Mouse (Mus musculus) kidney, embryonic 16.5 days (tissue): ENCODE measurements around the gene Sept11. TPM values are rescaled to one million over a fixed set of nuclear protein-coding genes. Genes with fewer than 3 reads are reported as not detected.

Experiments used
- ATAC-seq: fragments of 200-750 bp; cut with Nextera tagmentation; 2 replicates; pipeline ENCODE4 v1.8.0; 2017; ENCODE audit warnings: moderate TSS enrichment; ENCODE audit not compliant: low FRiP score, low TSS enrichment
- H3K27ac ChIP-seq: fragments of 300-500 bp; sonication (generic); 2 replicates; pipeline ENCODE4 v1.5.1; 2014; ENCODE audit warnings: low read length
- H3K27me3 ChIP-seq: fragments of 300-500 bp; sonication (generic); 2 replicates; pipeline ENCODE4 v1.6.1; 2014; ENCODE audit warnings: low read length, control low read depth, mixed read lengths; ENCODE audit not compliant: insufficient read depth
- H3K36me3 ChIP-seq: fragments of 300-500 bp; sonication (generic); 2 replicates; pipeline ENCODE4 v1.6.1; 2014; ENCODE audit warnings: low read length, control low read depth, mixed read lengths; ENCODE audit not compliant: insufficient read depth
- H3K4me1 ChIP-seq: fragments of 300-500 bp; sonication (generic); 2 replicates; pipeline ENCODE4 v1.6.1; 2014; ENCODE audit warnings: low read length, control low read depth, mixed read lengths; ENCODE audit not compliant: insufficient read depth
- H3K4me2 ChIP-seq: fragments of 300-500 bp; sonication (generic); replicated peaks from 2 replicates; pipeline ENCODE4 v1.6.1; 2014; ENCODE audit warnings: low read depth, low read length
- H3K4me3 ChIP-seq: fragments of 300-500 bp; sonication (generic); 2 replicates; pipeline ENCODE4 v1.5.1; 2014; ENCODE audit warnings: mild to moderate bottlenecking, low read length
- H3K9ac ChIP-seq: fragments of 300-500 bp; sonication (generic); replicated peaks from 2 replicates; pipeline ENCODE4 v1.6.1; 2014; ENCODE audit warnings: low read length
- H3K9me3 ChIP-seq: fragments of 300-500 bp; sonication (generic); 2 replicates; pipeline ENCODE4 v1.6.1; 2016; ENCODE audit warnings: low read length, control low read depth
- WGBS: fragments of 180-500 bp; shearing (Covaris S2); extraction: QIAGEN DNeasy Blood & Tissue Kit; methylation state at CpG from one replicate; pipeline ENCODE4 v1.1.7; 2014; 5-methylcytosine and 5-hydroxymethylcytosine counted together
- polyA plus RNA-seq: library from polyadenylated mRNA; unstranded; fragments of >200 nt; fragmentation: Nextera tagmentation; extraction: Ambion mirVana; gene quantifications from 2 replicates; pipeline ENCODE4 v1.2.1, GENCODE M21; 2015

Sept11 gene
- polyA plus RNA-seq, 1 experiment from 2014 or later = 216 TPM

DNA sequence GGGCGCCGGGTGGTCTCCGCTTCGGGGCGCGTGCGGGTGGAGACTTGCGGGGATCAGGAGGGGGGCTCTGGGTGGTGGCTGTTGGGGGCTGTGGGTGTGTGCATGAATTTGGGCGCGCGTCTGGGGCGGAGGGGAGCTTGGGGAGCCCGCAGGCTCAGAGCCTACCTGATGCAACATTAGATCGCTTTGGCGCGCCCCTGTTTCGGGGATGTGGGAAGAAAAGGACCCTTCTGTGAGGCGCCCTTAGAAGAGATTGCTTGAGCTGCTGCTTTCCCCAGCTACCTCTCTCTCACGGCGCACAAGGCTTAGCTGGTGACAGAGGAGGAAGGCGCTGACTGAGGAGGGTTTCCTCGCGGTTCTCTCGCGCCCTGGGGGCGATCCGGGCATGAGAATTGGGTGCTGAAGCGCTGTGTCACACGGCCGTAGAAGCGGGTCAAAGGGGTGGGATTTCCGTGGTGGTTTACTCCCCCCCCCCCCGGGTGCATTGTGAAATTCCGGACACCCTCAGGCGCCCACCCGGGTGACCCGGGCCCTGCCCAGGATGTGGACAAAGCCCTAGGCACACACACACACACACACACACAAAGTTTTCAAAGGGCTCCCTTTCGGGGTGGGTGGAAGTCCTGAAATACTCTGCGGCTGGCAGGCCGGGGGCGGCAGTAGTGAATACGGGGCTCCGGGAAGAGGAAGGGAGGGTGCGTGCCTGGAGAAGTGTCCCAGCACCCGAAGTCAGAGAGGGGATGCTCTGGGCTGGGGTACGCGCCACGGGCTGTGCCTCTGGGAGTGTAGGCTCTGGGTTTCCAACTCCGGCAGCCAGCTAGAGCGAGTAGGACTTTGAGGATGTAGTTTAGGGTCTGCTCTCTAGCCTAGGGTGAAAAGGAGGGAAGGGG is 646 bp downstream of the Sept11 start:
- H3K9me3 ChIP-seq = no peaks in the 10 kb centered on the region
- peak overlapping the region; percentile 92 for H3K4me2 ChIP-seq
- peaks cover 58% of the 10 kb centered on the region for H3K4me1 ChIP-seq
- H3K27ac ChIP-seq = peak overlapping the region; percentile 82
- H3K27me3 ChIP-seq = no peaks in the 10 kb centered on the region
- 0% methylated on average over 49 of the region's 50 CpGs for WGBS
- H3K9ac ChIP-seq = peak overlapping the region; percentile 87
- no peaks in the 10 kb centered on the region for H3K36me3 ChIP-seq
- ATAC-seq = peak; percentile 27
- peak overlapping the region; percentile 81 for H3K4me3 ChIP-seq

DNA sequence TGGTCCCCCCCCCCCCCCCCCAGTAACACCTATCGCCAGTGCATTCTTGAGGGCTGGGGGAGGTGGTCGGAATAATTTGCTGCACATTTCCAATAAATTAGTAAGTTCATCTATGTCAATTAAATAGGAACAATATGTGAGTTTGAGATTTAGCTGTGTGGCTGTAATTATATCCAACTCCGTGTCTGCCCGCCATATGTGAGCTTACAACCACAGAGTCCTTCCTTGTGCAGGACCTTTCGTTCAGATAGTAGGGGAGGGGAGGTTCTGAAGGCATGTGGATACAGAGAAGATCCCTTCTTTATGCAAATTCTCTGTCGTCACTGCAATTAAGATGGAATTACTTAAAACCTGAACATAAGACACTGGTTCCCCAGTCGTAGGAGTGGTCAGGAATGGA is 2.1 kb downstream of the Sept11 start:
- ATAC-seq = no peak
- Histone ChIP-seq H3K4me3 (peak overlapping the region; percentile 81), H3K27me3 (no peaks in the 10 kb centered on the region), H3K27ac (0 out of 2 replicates have a peak overlapping the region, but pooled peaks have one; percentile 12), H3K36me3 (no peaks in the 10 kb centered on the region), H3K4me2 (peak overlapping the region; percentile 92), H3K9ac (peak overlapping the region; percentile 87), H3K9me3 (no peaks in the 10 kb centered on the region), H3K4me1 (peaks cover 71% of the 10 kb centered on the region)
- WGBS = 39% methylated on average over 7 of the region's 7 CpGs

DNA sequence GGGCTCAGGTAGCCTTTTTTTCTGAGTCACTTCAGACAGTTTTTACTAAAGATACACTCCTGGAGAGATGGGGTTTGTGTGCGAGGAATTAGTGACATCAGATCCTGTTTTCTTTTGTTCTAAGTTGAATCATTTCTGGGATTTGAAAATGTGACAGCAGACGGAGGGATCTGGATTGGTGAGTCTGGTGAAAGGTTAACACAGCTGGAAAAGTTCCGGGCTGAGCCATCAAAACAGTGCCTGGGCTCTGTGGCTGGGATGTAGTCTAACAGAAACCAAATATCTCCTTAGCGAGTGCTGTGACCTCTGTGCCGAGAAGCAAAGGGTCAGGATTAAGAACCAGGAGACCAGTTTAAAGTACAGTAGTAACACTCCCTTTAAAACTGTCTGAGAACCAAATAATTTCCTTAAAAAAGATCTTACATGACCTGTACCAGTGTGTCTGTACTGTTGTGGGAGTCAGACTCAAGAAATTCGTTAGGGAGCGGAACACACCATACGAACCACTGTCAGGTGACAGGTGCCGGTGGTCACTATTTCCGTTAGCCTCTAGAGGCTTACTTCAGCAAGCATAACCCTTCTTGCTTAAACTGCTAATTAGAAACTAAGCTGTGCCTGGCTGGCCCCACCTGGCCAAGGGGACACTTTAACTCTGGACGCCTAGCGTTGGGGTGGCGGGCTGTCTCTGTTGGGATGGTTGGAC is 4.1 kb downstream of the Sept11 start:
- Histone ChIP-seq H3K9ac (peak overlapping the region; percentile 46), H3K4me1 (peaks cover 74% of the 10 kb centered on the region), H3K27ac (peak overlapping the region; percentile 35; the same call in 1 of the 2 replicates), H3K9me3 (no peaks in the 10 kb centered on the region), H3K4me2 (peak overlapping the region; percentile 92), H3K4me3 (peak overlapping the region; percentile 5; the same call in 1 of the 2 replicates), H3K27me3 (no peaks in the 10 kb centered on the region), H3K36me3 (no peaks in the 10 kb centered on the region)
- no peak for ATAC-seq
- 42% methylated on average over 13 of the region's 13 CpGs for WGBS

DNA sequence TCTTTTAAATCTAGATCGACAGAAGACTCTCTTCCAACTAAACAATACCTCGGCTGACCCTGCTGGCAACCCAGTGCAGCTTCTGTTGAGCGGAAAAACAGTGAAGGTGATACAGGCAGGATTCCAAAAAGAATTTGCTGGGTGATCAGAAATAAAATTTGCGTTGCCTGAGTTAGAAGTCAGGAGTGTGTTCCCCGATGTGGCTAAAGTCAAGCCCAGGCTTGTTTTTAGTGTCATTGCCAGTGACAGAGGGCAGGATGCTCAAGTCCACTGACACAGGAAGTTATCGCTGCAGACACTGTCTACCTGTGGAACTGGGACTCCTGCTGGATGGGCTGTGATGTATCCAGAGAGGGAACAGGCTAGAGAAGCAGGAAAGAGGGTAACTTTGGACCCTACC is 5.0 kb downstream of the Sept11 start:
- Histone ChIP-seq H3K4me1 (peaks cover 79% of the 10 kb centered on the region), H3K4me3 (no peak overlapping the region), H3K27ac (peak overlapping the region; percentile 3; the same call in 1 of the 2 replicates), H3K27me3 (no peaks in the 10 kb centered on the region), H3K9ac (no peak overlapping the region), H3K36me3 (no peaks in the 10 kb centered on the region), H3K4me2 (peak overlapping the region; percentile 92; the same call in 1 of the 2 replicates), H3K9me3 (no peaks in the 10 kb centered on the region)
- no peak for ATAC-seq
- WGBS = 37% methylated on average over 6 of the region's 6 CpGs

DNA sequence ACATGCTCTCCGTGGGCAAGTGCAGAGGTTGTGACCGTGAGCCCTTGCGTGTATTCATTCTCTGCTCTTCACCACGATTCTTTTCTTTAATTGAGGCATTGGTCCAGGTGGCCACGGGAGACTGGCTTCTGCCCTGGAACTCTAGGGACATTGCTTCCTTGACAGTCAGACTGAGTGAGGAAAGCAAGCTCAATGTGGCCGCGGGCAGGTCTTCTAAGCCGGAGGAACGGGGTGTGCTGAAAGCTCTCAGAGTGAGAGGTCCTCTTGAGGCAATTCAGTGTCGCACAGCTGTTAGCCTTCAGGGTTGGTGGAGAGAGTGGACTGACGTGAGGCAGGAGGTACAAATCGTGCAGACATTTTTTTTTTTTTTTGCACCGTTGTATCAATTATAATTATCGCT is 5.6 kb downstream of the Sept11 start:
- WGBS = 45% methylated on average over 14 of the region's 14 CpGs
- Histone ChIP-seq H3K27ac (peak overlapping the region; percentile 46), H3K9ac (0 out of 2 replicates have a peak overlapping the region, but pooled peaks have one; percentile 17), H3K4me3 (no peak overlapping the region), H3K36me3 (no peaks in the 10 kb centered on the region), H3K27me3 (no peaks in the 10 kb centered on the region), H3K4me1 (peaks cover 85% of the 10 kb centered on the region), H3K4me2 (peak overlapping the region; percentile 24; the same call in 1 of the 2 replicates), H3K9me3 (no peaks in the 10 kb centered on the region)
- 0 out of 2 replicates have a peak, but pooled peaks have one; percentile 21 for ATAC-seq

DNA sequence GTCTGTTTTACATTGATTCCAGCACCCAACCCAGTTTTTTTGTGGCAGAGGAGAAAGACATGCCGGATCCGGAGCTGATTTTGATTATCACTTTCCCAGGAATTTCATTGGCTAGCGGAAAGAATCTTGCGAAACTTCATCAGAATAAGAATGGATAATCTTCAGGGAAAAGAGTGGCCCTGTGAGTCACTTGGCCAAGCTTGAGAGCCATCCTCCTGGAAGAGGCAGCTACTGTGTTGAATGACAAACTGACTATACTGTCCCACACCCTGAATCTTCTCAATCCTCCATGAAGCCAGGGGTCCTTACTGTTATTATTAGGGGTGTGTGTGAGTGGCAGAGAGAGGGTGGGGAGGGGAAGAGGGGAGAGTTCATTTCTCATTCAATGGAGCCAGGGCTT is 7.7 kb downstream of the Sept11 start:
- Histone ChIP-seq H3K27me3 (no peaks in the 10 kb centered on the region), H3K36me3 (no peaks in the 10 kb centered on the region), H3K9ac (no peak overlapping the region), H3K9me3 (no peaks in the 10 kb centered on the region), H3K4me1 (peaks cover 80% of the 10 kb centered on the region), H3K27ac (peak overlapping the region; percentile 67), H3K4me2 (0 out of 2 replicates have a peak overlapping the region, but pooled peaks have one; percentile 7), H3K4me3 (no peak overlapping the region)
- 88% methylated on average over 4 of the region's 4 CpGs for WGBS
- 0 out of 2 replicates have a peak, but pooled peaks have one; percentile 8 for ATAC-seq

DNA sequence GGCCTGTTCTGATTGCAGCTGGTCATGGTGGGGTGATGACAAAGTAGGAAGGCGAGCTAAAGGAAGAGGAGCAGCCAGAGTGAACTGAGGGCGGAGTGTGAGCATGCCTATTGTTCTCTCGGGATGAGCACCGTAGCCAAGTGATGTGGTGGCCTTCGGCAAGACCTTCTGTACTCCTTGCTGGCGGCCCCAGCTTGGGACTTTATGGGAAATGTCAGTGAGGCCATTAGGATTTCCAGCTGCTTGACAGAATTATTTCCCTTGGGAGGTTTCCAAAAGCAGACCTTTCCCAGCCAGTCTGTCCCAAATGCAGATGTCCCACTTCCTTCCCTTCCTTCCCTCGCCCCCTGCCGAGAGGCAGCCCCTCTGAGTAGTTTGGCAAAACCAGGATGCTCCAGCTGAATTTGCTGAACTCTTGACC is 8.1 kb downstream of the Sept11 start:
- H3K36me3 ChIP-seq = no peaks in the 10 kb centered on the region
- ATAC-seq = peak; percentile 76
- 0 out of 2 replicates have a peak overlapping the region, but pooled peaks have one; percentile 6 for H3K4me3 ChIP-seq
- peak overlapping the region; percentile 7 for H3K4me2 ChIP-seq
- no peak overlapping the region; the same call in 1 of the 2 replicates for H3K9ac ChIP-seq
- H3K4me1 ChIP-seq = peaks cover 75% of the 10 kb centered on the region
- H3K27ac ChIP-seq = peak overlapping the region; percentile 67
- 13% methylated on average over 8 of the region's 8 CpGs for WGBS
- no peaks in the 10 kb centered on the region for H3K27me3 ChIP-seq
- no peaks in the 10 kb centered on the region for H3K9me3 ChIP-seq

DNA sequence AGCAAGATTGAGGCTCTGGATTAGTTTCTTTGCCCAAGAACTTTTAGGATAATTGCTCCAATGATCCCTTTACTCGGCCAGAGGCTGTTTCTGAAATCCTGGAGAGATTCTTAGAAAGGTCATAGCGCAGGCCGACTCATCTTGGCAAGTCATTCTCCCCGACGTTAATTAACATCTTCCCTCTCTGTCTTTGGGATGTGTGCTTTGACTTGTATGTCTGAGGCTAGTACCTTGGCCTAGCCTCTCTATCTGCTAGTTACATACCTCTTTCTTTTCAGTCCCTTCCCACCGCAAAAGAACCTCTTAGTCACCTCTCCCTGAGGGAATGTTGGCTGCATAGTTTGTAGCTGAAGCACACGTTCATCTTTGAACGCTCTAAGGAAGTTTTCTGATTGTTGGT is 10.4 kb downstream of the Sept11 start:
- no peak for ATAC-seq
- H3K9ac ChIP-seq = no peak overlapping the region
- H3K4me2 ChIP-seq = no peak overlapping the region
- peaks cover 53% of the 10 kb centered on the region for H3K4me1 ChIP-seq
- H3K4me3 ChIP-seq = no peak overlapping the region
- H3K27ac ChIP-seq = peak overlapping the region; percentile 12; the same call in 1 of the 2 replicates
- H3K36me3 ChIP-seq = no peaks in the 10 kb centered on the region
- H3K9me3 ChIP-seq = no peaks in the 10 kb centered on the region
- H3K27me3 ChIP-seq = no peaks in the 10 kb centered on the region
- 69% methylated on average over 8 of the region's 8 CpGs for WGBS

DNA sequence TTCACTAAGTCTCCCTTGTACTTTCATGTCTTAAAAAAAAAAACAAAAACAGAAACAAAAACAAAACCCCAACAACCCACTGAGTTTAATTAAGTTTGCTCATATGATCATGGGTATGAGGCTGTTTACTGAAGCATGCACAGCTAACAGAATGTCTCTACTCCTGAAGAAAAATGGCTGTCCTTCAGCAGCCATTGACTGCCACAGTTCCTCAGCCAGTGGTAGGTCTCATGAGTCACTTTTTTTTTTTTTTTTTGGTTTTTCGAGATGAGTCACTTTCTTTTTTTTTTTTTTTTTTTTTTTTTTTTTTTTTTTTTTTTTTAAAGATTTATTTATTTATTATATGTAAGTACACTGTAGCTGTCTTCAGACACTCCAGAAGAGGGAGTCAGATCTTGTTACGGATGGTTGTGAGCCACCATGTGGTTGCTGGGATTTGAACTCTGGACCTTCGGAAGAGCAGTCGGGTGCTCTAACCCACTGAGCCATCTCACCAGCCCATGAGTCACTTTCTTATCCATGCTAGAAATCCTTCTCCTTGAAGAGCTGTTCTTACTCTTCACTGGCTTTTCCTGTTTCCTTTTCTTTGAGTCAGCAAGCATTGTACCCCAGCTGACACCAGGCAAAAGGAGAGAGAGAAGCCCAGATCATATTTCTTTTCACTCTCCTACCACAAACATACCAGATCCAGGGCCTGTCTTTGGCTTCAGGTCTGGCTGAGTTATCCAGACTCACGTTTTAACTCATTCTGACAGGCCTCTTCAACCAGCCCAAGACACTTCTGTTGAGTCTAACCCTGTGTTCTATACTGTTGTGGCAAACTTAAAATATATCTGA is 12.0 kb downstream of the Sept11 start:
- ATAC-seq = 0 out of 2 replicates have a peak, but pooled peaks have one; percentile 10
- no peaks in the 10 kb centered on the region for H3K27me3 ChIP-seq
- peak overlapping the region; percentile 13; the same call in 1 of the 2 replicates for H3K27ac ChIP-seq
- H3K9me3 ChIP-seq = no peaks in the 10 kb centered on the region
- H3K4me1 ChIP-seq = peaks cover 38% of the 10 kb centered on the region
- H3K4me2 ChIP-seq = no peak overlapping the region
- no peak overlapping the region for H3K9ac ChIP-seq
- no peak overlapping the region for H3K4me3 ChIP-seq
- H3K36me3 ChIP-seq = 0 out of 2 replicates have a peak, but pooled peaks cover 4% of the 10 kb centered on the region
- WGBS = 24% methylated on average over 4 of the region's 5 CpGs
